Mouse (Mus musculus) cerebellum, postnatal 25 days (tissue): ENCODE measurements around the gene Kpna6.

Experiments used
- DNase-seq, 2 experiments: peaks; one replicate each; pipeline ENCODE4 v3.0.0; 2021; ENCODE audit warnings: mixed read lengths in 2 of 2

The Kpna6 gene

DNA sequence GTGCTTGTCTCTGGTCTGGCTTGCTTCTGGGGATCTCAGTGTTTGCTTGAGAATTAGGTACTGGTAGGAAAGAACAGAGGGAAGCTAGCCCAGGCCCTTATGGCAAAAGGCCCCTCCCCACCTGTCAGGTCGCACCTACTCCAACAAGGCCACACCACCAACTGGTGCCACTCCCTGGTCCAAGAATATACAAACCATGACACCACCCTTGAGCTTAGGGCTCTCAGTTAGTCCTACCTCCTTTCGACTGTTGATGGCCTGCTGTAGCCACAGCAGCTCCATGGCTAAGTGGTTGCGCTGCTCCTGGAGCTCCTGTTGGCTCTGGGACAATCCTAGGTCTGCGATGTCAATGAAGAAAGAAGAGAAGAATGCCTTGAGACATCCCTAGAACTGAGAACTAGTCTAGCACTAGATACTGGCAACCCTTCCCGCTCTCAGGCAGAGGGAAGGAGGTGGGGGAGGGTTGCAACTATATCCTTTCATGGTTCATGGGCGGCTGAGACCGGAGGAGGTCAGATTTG, 55.4 kb downstream of the Kpna6 start:
- DNase-seq = no peak

DNA sequence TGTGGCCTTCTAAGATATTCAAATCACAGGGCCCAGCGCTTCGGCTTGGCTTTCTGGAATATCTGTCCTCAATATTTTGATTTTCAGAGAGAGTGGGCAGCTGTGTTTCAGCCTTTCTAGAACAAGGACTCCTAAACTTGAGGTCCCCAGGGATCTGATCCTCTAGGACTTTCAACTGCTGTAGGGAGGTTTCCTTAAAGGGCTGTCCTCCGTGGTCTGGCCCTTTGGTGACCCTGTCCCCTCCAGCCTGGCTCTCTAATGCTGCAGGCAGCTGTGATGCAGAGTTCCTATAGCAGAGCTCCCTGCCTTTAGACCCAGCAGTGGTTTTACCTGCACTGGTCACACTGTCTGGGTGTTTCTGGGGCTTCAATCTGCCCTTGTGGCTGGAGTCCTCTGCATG, 55.9 kb downstream of the Kpna6 start:
- DNase-seq = no peak

DNA sequence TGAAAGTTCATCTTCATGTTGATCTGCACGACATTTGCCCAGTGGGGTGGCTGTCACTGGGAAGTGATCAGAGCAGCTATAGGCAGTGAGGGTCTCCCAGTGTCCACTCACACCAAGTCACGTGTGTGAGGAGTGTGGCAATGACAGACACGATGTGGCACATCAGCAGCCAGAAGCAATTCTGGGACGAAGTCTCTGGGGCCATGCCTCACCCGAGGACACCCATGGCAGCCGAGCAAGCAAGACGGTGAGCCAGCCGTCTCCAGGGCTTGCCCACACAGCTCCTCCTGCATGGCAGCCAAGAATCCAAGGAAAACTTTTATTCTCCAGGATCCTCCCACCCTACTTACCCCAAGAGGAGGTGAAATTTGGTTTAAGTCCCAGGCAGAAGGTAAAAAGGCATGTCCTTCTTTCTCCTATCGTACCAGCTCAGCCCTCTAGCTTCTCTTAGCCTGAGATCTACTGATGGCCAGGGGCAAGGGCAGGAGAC, 56.7 kb downstream of the Kpna6 start:
- no peak for DNase-seq

DNA sequence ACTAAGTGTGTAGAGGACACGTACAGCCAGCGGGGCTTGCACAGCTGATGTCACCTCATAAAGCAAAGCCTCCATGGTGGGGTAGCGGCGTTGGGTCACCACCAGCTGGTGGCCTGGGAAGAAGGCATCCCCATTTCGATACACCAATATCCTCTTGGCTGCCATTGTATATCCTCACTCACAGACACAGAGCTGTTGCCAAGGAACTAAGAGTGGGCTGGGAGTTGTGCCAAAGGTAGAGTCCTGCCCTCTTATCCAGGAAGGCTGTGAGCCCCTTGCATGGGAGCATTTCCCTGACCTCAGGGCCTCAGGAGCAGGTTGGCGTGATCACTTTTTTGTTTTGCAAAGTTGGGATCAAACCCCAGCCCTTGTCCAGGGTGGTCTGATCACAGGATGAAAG, 58.5 kb downstream of the Kpna6 start, which contains the start of gene Dcdc2b:
Dcdc2b (minus strand) TSS at position 165 of the 400 bp plus-strand sequence.
- peak in 1 of 2 experiments; percentile 43 for DNase-seq

DNA sequence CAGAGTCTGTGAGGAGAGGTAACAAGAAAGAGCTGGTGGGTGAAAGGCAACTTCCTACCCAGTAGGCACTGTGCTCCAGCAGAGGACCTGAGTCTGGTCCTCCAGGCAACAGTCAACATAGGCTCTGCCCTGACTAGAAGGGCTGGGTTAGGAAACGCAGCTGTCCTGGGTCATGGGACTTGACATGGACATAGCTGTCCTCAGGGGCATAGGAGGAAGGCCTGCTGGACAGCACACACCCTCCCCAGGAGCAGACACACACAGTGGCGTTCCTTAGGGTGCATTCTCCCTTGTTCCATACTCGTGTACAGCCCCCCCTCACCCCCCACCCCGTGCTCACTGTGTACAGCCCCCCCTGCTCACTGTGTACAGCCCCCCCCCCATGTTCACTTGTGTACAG, 62.1 kb downstream of the Kpna6 start:
- DNase-seq = no peak

DNA sequence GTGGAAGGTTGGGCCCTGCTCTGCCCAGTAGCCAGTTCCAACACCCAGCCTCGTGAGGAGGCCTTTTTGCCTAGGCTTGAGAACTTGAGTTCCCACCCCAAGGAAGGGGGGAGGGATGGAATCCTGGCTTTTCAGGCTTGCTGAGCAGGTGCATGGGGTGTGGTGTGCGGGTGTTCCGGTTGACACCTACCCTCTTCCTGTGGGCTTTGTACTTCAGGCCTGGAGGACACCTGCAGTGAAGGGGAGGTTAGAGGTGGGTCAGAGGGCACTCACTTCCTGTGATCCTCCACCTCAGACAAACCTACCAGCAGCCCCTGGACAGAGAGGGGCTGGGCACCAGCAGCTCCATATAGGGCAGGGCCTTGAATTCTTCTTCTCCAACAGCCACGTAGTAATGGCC, 62.5 kb downstream of the Kpna6 start:
- DNase-seq = no peak

DNA sequence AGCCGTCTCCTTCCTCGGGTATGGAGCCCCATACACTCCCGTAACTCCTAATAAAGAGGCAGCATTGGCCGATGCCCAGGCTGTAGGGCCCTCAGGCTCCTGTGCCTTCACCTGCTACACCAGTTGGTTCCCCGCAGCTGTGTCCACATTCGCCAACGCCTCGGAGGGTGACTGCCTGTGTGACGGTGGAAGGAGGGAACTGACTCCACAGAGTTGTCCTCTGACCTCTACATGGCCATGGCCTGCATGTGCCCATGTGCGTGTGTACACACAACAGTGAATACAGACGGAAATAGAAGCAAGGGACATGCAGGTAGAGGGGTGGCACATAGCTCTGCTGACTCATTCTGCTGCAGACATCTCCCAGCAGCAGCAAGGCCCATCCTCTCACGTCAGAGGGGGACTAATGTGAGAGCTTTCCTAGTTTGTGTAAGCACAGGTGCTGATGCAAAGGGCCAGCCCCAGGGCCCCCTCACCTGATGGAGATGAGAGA, 63.4 kb downstream of the Kpna6 start:
- peak in 1 of 2 experiments; percentile 50 for DNase-seq

DNA sequence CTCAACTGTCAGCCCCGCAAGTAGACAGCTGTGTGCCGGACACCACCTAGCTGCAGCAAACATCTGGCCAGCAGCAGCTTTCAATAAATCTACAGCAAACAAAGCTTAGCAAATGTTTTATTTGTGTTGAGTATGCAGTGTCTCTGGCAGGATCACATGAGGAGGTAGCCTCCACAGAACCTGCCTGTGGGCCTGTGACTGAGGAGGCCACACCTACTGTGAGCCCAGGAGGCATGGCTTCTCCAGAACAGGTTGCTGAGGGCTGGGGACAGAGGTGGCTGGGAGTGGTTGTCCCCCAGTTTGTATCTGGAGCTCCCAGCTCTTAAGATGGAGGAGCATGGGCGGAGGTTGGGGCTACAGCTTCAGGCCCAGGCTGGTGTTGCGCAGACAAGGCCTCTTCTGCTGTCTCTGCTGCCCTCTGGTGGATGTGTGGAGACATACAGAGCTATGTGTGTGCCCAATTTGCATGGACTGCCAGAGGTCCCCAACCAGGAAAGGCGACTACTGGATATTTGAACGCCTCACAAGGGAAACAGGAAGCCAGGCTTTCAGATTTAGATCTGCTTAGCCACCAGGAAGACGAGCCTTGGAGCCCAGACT, 64.0 kb downstream of the Kpna6 start:
- DNase-seq = peak; percentile 79 to 90

DNA sequence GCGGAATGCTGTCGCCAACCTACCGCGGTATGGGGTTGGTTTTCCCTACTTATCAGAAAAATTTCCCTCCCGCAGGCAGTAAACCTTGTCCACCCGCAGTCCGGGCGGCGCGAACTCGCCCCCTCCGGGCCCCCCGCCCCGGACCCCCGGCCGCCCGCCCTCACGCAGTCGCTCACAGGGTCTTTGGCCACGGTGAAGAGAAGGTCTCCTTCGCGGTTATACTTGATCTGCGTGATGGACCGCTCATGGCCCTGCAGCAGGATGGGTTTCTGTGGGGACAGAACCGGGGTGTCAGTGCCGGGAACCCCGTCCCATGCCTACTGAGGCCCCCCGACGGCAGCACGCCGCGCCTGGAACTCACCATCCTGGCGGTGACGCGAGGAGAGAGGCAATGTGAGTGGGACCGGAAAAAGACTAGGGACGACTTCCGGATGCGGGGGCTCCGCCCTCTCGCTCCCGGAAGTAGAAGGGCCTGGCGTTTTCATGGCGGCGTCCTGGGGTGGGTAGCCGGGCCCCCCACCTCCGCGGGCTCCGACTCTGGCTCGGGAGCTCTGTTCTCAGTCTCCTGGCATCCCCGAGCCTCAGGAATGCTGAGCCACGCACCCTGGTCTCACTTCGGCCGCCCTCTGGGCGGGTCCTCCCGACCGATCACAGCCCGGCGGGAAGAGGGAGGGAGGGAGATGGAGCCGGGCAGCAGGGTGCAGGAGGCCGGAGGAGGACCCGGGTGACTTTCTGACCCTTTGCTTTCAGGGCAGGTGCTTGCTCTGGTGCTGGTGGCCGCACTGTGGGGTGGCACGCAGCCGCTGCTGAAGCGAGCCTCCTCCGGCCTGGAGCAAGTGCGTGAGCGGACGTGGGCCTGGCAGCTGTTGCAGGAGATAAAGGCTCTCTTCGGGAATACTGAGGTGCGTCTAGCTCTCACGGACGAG, 72.1 kb downstream of the Kpna6 start, which contains the start of the genes Eif3i and Tmem234:
Eif3i (minus strand) TSS at position 416 of the 926 bp plus-strand sequence.
Tmem234 (plus strand) TSS at position 436 of the 926 bp plus-strand sequence.
- peak; percentile 81 to 87 for DNase-seq
